Mouse (Mus musculus): Measurements from ENCODE around the gene Gm609. TPM values are rescaled to one million over a fixed set of nuclear protein-coding genes. Genes with fewer than 3 reads are reported as not detected.
"Not testable (repeated sequence)": the region's sequence is repeated elsewhere in the genome, so short reads cannot be mapped to it uniquely, and the experiment has no call there.

Gene Gm609
- polyA plus RNA-seq, 1 experiment = 2.2 TPM

- H3K36me3 ChIP-seq (ENCODE audit: control insufficient read depth, insufficient read depth, low read length) = no peaks in the 10 kb centered on the region
- H3K27me3 ChIP-seq (ENCODE audit: control insufficient read depth, insufficient read depth, low read length) = no peaks in the 10 kb centered on the region
- H3K4me3 ChIP-seq (ENCODE audit: low read depth, low read length) = no peak overlapping the region
- no peaks in the 10 kb centered on the region for H3K4me1 ChIP-seq (ENCODE audit: control insufficient read depth, insufficient read depth, insufficient read length, low read length)
- TF ChIP-seq CTCF (IDR thresholded peaks at IDR 0.05; ENCODE audit: extremely low read depth, insufficient read length, insufficient replicate concordance, low read depth, low read length) = no peak
- H3K27ac ChIP-seq (ENCODE audit: insufficient read depth, low read depth, low read length) = no peak overlapping the region
These were observed 38.0 kb downstream of the Gm609 start for GRCm38 (mm10) chr16:45454762-45455161.

DNA sequence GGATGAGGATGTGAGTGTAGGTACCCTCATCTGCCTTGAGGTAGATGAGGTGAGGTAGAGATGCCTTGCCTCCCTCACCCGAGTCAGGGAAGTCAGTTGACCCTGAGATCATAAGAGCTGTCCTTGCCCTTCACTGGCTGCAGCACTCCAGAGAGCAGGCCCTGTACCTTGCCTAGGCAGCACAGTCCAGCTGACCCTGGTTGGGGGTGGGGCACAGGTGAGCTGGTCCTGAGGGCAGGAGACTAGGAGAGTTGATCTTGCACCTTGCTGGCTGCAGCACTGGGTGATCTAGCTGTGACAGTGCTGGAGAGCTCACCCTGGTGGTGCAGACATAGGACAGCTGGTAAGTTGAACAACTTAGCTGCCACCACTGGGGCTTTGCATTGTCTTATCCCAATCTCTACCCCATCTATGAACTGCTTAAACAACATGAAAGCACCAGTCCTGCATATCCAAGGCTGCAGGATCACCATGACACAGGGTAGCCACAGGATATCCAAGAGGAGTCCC is 55.5 kb downstream of the Gm609 start:
- 81% methylated on average over 1 of the region's 1 CpGs for WGBS
- Histone ChIP-seq H3K36me3 (ENCODE audit: control insufficient read depth, insufficient read depth, low read length) (0 out of 2 replicates have a peak, but pooled peaks cover 3% of the 10 kb centered on the region), H3K4me3 (ENCODE audit: low read depth, low read length) (no peak overlapping the region), H3K27ac (ENCODE audit: insufficient read depth, low read depth, low read length) (no peak overlapping the region), H3K27me3 (ENCODE audit: control insufficient read depth, insufficient read depth, low read length) (no peaks in the 10 kb centered on the region), H3K4me1 (ENCODE audit: control insufficient read depth, insufficient read depth, insufficient read length, low read length) (peaks cover 4% of the 10 kb centered on the region)
- TF ChIP-seq CTCF (IDR thresholded peaks at IDR 0.05; ENCODE audit: extremely low read depth, insufficient read length, insufficient replicate concordance, low read depth, low read length) = no peak
- no peak for TF ChIP-seq POLR2A (IDR thresholded peaks at IDR 0.05; ENCODE audit: low read depth, low read length)

DNA sequence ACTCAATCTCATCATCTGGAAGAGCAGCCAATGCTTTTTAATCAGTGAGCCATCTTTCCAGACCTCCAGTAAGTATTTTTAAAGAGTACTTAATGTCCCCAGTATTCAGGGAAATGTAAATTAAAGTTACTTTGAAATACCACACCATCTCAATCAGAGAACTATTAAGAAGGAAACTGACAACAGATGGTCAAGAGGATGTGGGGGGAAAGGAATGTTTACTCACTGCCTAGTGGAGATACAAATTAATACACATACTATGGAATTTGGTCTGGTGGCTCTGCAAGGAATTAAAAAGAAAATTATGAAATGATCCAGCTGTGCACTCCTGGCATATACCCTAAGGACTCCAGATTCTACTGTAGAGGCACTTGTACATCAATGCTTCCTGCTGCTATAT is 57.2 kb downstream of the Gm609 start:
- H3K4me3 ChIP-seq (ENCODE audit: low read depth, low read length) = no peak overlapping the region
- TF ChIP-seq POLR2A (IDR thresholded peaks at IDR 0.05; ENCODE audit: low read depth, low read length) (no peak), CTCF (IDR thresholded peaks at IDR 0.05; ENCODE audit: extremely low read depth, insufficient read length, insufficient replicate concordance, low read depth, low read length) (no peak)
- H3K4me1 ChIP-seq (ENCODE audit: control insufficient read depth, insufficient read depth, insufficient read length, low read length) = peaks cover 4% of the 10 kb centered on the region
- H3K27me3 ChIP-seq (ENCODE audit: control insufficient read depth, insufficient read depth, low read length) = no peaks in the 10 kb centered on the region
- no peak overlapping the region for H3K27ac ChIP-seq (ENCODE audit: insufficient read depth, low read depth, low read length)
- H3K36me3 ChIP-seq (ENCODE audit: control insufficient read depth, insufficient read depth, low read length) = 0 out of 2 replicates have a peak, but pooled peaks cover 2% of the 10 kb centered on the region

DNA sequence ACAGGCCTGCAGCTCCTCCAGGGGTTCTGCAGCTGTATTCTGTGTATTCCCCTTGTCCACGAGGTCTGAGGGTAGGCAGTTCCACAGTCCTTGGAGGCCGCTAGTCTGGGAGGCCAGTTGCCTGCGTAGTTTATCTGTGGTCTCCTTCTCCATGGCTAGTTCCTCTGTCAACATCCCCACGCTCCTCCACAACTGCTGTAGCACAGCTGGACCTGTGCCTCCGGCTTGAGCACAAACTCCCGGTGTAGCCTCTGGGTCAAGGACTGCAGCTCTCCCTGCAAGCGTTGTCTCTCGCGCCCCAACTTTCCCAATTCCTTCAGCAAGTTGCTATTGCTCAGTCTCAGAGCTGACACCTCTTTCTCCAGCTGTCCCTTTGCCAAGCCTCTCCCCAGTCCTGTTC is 65.1 kb downstream of the Gm609 start:
- TF ChIP-seq POLR2A (IDR thresholded peaks at IDR 0.05; ENCODE audit: low read depth, low read length) (no peak), CTCF (IDR thresholded peaks at IDR 0.05; ENCODE audit: extremely low read depth, insufficient read length, insufficient replicate concordance, low read depth, low read length) (no peak)
- Histone ChIP-seq H3K4me1 (ENCODE audit: control insufficient read depth, insufficient read depth, insufficient read length, low read length) (no peaks in the 10 kb centered on the region), H3K27ac (ENCODE audit: insufficient read depth, low read depth, low read length) (no peak overlapping the region), H3K27me3 (ENCODE audit: control insufficient read depth, insufficient read depth, low read length) (no peaks in the 10 kb centered on the region), H3K4me3 (ENCODE audit: low read depth, low read length) (no peak overlapping the region), H3K36me3 (ENCODE audit: control insufficient read depth, insufficient read depth, low read length) (peaks cover 1% of the 10 kb centered on the region; the same call in 1 of the 2 replicates)
- WGBS = 82% methylated on average over 9 of the region's 9 CpGs

- Histone ChIP-seq H3K4me1 (ENCODE audit: control insufficient read depth, insufficient read depth, insufficient read length, low read length) (no peaks in the 10 kb centered on the region), H3K27me3 (ENCODE audit: control insufficient read depth, insufficient read depth, low read length) (no peaks in the 10 kb centered on the region), H3K36me3 (ENCODE audit: control insufficient read depth, insufficient read depth, low read length) (peaks cover 1% of the 10 kb centered on the region; the same call in 1 of the 2 replicates), H3K4me3 (ENCODE audit: low read depth, low read length) (no peak overlapping the region), H3K27ac (ENCODE audit: insufficient read depth, low read depth, low read length) (no peak overlapping the region)
- TF ChIP-seq POLR2A (IDR thresholded peaks at IDR 0.05; ENCODE audit: low read depth, low read length) = no peak
- TF ChIP-seq CTCF (IDR thresholded peaks at IDR 0.05; ENCODE audit: extremely low read depth, insufficient read length, insufficient replicate concordance, low read depth, low read length) = no peak
These were observed 79.3 kb downstream of the Gm609 start for GRCm38 (mm10) chr16:45413497-45413896.

- H3K27ac ChIP-seq (ENCODE audit: insufficient read depth, low read depth, low read length); H3K27me3 ChIP-seq (ENCODE audit: control insufficient read depth, insufficient read depth, low read length); H3K4me1 ChIP-seq (ENCODE audit: control insufficient read depth, insufficient read depth, insufficient read length, low read length); H3K36me3 ChIP-seq (ENCODE audit: control insufficient read depth, insufficient read depth, low read length): not testable (repeated sequence)
- WGBS = 67% methylated on average over 7 of the region's 7 CpGs
- peak overlapping the region; percentile 76 for H3K4me3 ChIP-seq (ENCODE audit: low read depth, low read length)
These were observed 83.7 kb downstream of the Gm609 start for GRCm38 (mm10) chr16:45409064-45409446.

GRCm38 (mm10) chr16:45408425-45409063 is 84.2 kb downstream of the Gm609 start, which contains the start of gene Cd200:
Gene Cd200 (minus strand): TSS chr16:45409053.
- H3K4me3 ChIP-seq (ENCODE audit: low read depth, low read length) = peak within 1 kb of the TSS; percentile 76
- no peaks in the 10 kb centered on the region for H3K27me3 ChIP-seq (ENCODE audit: control insufficient read depth, insufficient read depth, low read length)
- no peaks in the 10 kb centered on the region for H3K4me1 ChIP-seq (ENCODE audit: control insufficient read depth, insufficient read depth, insufficient read length, low read length)
- TF ChIP-seq CTCF (IDR thresholded peaks at IDR 0.05; ENCODE audit: extremely low read depth, insufficient read length, insufficient replicate concordance, low read depth, low read length) (0 out of 2 replicates have a peak, but pooled peaks have one; percentile 9), POLR2A (IDR thresholded peaks at IDR 0.05; ENCODE audit: low read depth, low read length) (peak; percentile 40; the same call in 1 of the 2 replicates)
- H3K27ac ChIP-seq (ENCODE audit: insufficient read depth, low read depth, low read length) = peak within 1 kb of the TSS; percentile 72
- H3K36me3 ChIP-seq (ENCODE audit: control insufficient read depth, insufficient read depth, low read length) = peaks cover 1% of the 10 kb centered on the region; the same call in 1 of the 2 replicates
- WGBS = 55% methylated on average over 28 of the region's 28 CpGs
